Mouse (Mus musculus) myocyte (in vitro differentiated cells): ENCODE measurements around the gene Phactr2. TPM values are rescaled to one million over a fixed set of nuclear protein-coding genes. Genes with fewer than 3 reads are reported as not detected.

Experiments
- H3K27me3 ChIP-seq: one replicate; pipeline ENCODE4 v1.6.1; 2011; ENCODE audit not compliant: control insufficient read depth, insufficient read depth, insufficient read length
- H3K36me3 ChIP-seq: one replicate; pipeline ENCODE4 v1.6.1; 2011; ENCODE audit not compliant: control insufficient read depth, insufficient read depth
- H3K4me2 ChIP-seq: one replicate; pipeline ENCODE4 v1.6.1; 2011; ENCODE audit warnings: low read depth, control low read depth
- H3K4me3 ChIP-seq: one replicate; pipeline ENCODE4 v1.5.1; 2011; ENCODE audit warnings: mild to moderate bottlenecking, control low read depth, moderate library complexity
- H3K79me2 ChIP-seq: one replicate; pipeline ENCODE4 v1.6.1; 2011; ENCODE audit not compliant: control insufficient read depth, insufficient read depth
- H3ac ChIP-seq: one replicate; pipeline ENCODE4 v1.6.1; 2011; ENCODE audit not compliant: control insufficient read depth, insufficient read length
- CEBPB ChIP-seq: IDR thresholded peaks from 2 replicates; pipeline ENCODE4 v1.6.1; 2011; ENCODE audit warnings: mild to moderate bottlenecking, moderate library complexity; ENCODE audit not compliant: poor library complexity, insufficient read depth, severe bottlenecking
- E2F4 ChIP-seq: IDR thresholded peaks from one replicate; pipeline ENCODE4 v1.6.1; 2011; ENCODE audit warnings: mild to moderate bottlenecking, control low read depth, moderate library complexity; ENCODE audit not compliant: insufficient read depth
- MAX ChIP-seq: IDR thresholded peaks from one replicate; pipeline ENCODE4 v1.6.1; 2011; ENCODE audit warnings: low read depth, mild to moderate bottlenecking, control low read depth
- MYOD1 ChIP-seq, 3 experiments: IDR thresholded peaks; one replicate each; pipeline ENCODE4 v1.6.1; 2011; ENCODE audit warnings: control low read depth in 2 of 3, low read depth in 2 of 3, mild to moderate bottlenecking in 2 of 3, moderate library complexity in 1 of 3; ENCODE audit not compliant: insufficient read length in 2 of 3, control insufficient read depth in 1 of 3
- MYOG ChIP-seq, 3 experiments: IDR thresholded peaks; one replicate each; pipeline ENCODE4 v1.6.1; 2011; ENCODE audit warnings: control low read depth in 2 of 3, low read depth in 2 of 3, mild to moderate bottlenecking in 2 of 3; ENCODE audit not compliant: insufficient read length in 2 of 3, control insufficient read depth in 1 of 3, insufficient read depth in 1 of 3
- POLR2A ChIP-seq: IDR thresholded peaks from one replicate; pipeline ENCODE4 v1.6.1; 2011; ENCODE audit warnings: low read depth, mild to moderate bottlenecking, control low read depth, moderate library complexity; ENCODE audit not compliant: insufficient read length
- POLR2AphosphoS2 ChIP-seq: IDR thresholded peaks from one replicate; pipeline ENCODE4 v1.6.1; 2011; ENCODE audit warnings: low read depth, control low read depth; ENCODE audit not compliant: insufficient read length
- REST ChIP-seq: IDR thresholded peaks from one replicate; pipeline ENCODE4 v1.6.1; 2011; ENCODE audit warnings: mild to moderate bottlenecking, control low read depth, moderate library complexity; ENCODE audit not compliant: insufficient read depth, insufficient read length
- SRF ChIP-seq: IDR thresholded peaks from one replicate; pipeline ENCODE4 v1.6.1; 2011; ENCODE audit warnings: low read depth; ENCODE audit not compliant: control insufficient read depth, insufficient read length
- TCF12 ChIP-seq: IDR thresholded peaks from one replicate; pipeline ENCODE4 v1.6.1; 2011; ENCODE audit warnings: mild to moderate bottlenecking, control low read depth; ENCODE audit not compliant: poor library complexity, insufficient read depth, severe bottlenecking
- TCF3 ChIP-seq: IDR thresholded peaks from one replicate; pipeline ENCODE4 v1.6.1; 2011; ENCODE audit warnings: low read depth, control low read depth; ENCODE audit not compliant: insufficient read length
- USF1 ChIP-seq: IDR thresholded peaks from one replicate; pipeline ENCODE4 v1.6.1; 2011; ENCODE audit warnings: low read depth, mild to moderate bottlenecking, control low read depth, moderate library complexity
- polyA plus RNA-seq: library from polyadenylated mRNA; unstranded; fragments of >200 nt; fragmentation: generic; extraction: Trizol; gene quantifications from one replicate; pipeline ENCODE4 v1.2.1, GENCODE M21; 2012; ENCODE audit warnings: missing spikeins

Gene Phactr2
- polyA plus RNA-seq, 1 experiment: not detected

- H3K79me2 ChIP-seq: no peaks in the 10 kb centered on the region
- H3K27me3 ChIP-seq: peaks cover 29% of the 10 kb centered on the region
- H3K4me2 ChIP-seq: no peak overlapping the region
- no peaks in the 10 kb centered on the region for H3K36me3 ChIP-seq
- H3ac ChIP-seq: no peak overlapping the region
- no peak overlapping the region for H3K4me3 ChIP-seq
- TF ChIP-seq E2F4 (no peak), MAX (no peak), POLR2A (no peak), REST (no peak), TCF3 (no peak), POLR2AphosphoS2 (no peak), MYOD1 (IDR thresholded peaks at IDR 0.05; ENCODE audit: control insufficient read depth in 1 of 3, insufficient read length in 2 of 3, low read depth in 2 of 3) (no peak), SRF (no peak), TCF12 (no peak), MYOG (IDR thresholded peaks at IDR 0.05; ENCODE audit: control insufficient read depth in 1 of 3, insufficient read depth in 1 of 3, insufficient read length in 2 of 3, low read depth in 2 of 3) (no peak), CEBPB (no peak), USF1 (no peak)
Observed at GRCm38 (mm10) chr10:13424015-13424414, 50.2 kb downstream of the Phactr2 start.

DNA sequence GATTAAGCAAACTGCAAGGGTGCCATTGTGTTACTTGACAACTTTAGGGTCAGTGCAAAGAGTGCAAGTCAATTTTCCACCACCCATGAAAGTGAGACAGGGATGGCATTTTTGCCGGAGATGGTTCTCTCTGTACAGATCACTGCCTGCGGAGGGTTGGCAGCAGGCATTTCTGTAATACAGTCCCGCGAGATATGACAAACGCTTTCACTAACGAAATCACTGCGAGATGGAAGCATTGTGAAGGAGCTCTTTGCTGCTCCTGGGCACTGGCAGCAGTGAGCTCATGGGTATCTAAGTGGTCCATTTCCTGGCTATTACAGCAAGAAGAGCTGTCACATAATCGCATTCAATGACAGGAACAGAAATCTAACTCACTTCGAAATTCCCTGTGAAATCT lies 52.1 kb downstream of the Phactr2 start:
- H3K79me2 ChIP-seq: no peaks in the 10 kb centered on the region
- H3K36me3 ChIP-seq: no peaks in the 10 kb centered on the region
- H3K27me3 ChIP-seq: peaks cover 23% of the 10 kb centered on the region
- H3ac ChIP-seq: no peak overlapping the region
- TF ChIP-seq MAX: no peak
- no peak for TF ChIP-seq CEBPB
- TF ChIP-seq POLR2A: no peak
- TF ChIP-seq TCF12: no peak
- TF ChIP-seq E2F4: no peak
- TF ChIP-seq POLR2AphosphoS2: no peak
- no peak for TF ChIP-seq MYOD1 (IDR thresholded peaks at IDR 0.05; ENCODE audit: control insufficient read depth in 1 of 3, insufficient read length in 2 of 3, low read depth in 2 of 3)
- TF ChIP-seq TCF3: no peak
- TF ChIP-seq SRF: no peak
- no peak for TF ChIP-seq MYOG (IDR thresholded peaks at IDR 0.05; ENCODE audit: control insufficient read depth in 1 of 3, insufficient read depth in 1 of 3, insufficient read length in 2 of 3, low read depth in 2 of 3)
- TF ChIP-seq REST: no peak
- TF ChIP-seq USF1: no peak
- H3K4me2 ChIP-seq: no peak overlapping the region
- no peak overlapping the region for H3K4me3 ChIP-seq

DNA sequence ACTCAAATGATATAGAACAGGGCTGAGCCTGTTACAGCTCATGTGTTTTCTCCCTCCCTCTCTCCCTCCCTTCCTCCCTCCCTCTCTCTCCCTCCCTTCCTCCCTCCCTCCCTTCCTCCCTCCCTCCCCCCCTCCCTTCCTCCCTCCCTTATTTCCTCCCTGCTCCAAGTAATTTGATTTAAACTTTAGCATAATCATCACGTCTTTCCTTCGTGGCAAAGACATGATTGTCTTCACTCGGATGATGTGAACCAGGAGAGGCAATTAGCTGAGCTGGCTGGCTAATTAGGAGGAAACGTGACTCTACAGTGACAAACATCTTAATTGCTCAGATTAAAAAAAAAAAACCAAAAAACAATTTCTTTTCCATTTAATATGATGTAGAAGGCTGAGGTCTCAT lies 55.0 kb downstream of the Phactr2 start:
- H3K27me3 ChIP-seq: peaks cover 6% of the 10 kb centered on the region
- TF ChIP-seq MYOG (IDR thresholded peaks at IDR 0.05; ENCODE audit: control insufficient read depth in 1 of 3, insufficient read depth in 1 of 3, insufficient read length in 2 of 3, low read depth in 2 of 3) (no peak), MAX (no peak), MYOD1 (IDR thresholded peaks at IDR 0.05; ENCODE audit: control insufficient read depth in 1 of 3, insufficient read length in 2 of 3, low read depth in 2 of 3) (no peak), USF1 (no peak), TCF3 (no peak), TCF12 (no peak), SRF (no peak), POLR2AphosphoS2 (no peak), POLR2A (no peak), REST (no peak), E2F4 (no peak), CEBPB (no peak)
- H3K4me2 ChIP-seq: no peak overlapping the region
- H3ac ChIP-seq: no peak overlapping the region
- H3K79me2 ChIP-seq: no peaks in the 10 kb centered on the region
- no peaks in the 10 kb centered on the region for H3K36me3 ChIP-seq
- no peak overlapping the region for H3K4me3 ChIP-seq

DNA sequence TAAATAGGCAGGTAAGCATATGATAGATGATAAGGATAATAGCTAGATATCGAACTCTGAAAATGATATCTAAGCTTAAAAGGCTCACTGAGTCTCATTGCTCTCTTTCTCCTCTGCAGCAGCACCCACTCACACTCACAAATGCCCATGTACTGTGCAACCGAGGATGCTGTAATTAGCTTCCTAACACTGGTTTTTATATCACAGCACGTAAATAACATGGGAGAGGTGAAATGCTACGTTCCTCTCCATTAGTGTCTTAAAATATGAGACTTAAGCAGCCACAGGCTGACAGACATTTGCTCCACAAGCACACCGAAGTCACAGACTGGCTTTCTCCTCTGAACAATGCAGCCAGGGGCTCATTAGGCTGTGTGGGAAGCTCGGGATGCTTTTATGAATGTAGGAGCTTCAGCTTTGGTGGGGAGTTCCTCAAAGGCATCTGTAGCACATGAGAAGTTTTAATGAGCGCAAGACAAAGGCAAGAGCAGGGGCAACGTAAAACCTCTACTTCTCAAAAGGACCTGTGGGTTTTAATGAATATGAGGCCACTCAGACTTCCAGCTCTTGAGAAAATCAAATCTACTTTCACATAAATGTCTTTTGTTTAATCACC lies 58.6 kb downstream of the Phactr2 start:
- no peaks in the 10 kb centered on the region for H3K27me3 ChIP-seq
- H3K4me2 ChIP-seq: no peak overlapping the region
- H3K36me3 ChIP-seq: no peaks in the 10 kb centered on the region
- no peaks in the 10 kb centered on the region for H3K79me2 ChIP-seq
- TF ChIP-seq POLR2AphosphoS2 (no peak), TCF12 (no peak), MYOD1 (IDR thresholded peaks at IDR 0.05; ENCODE audit: control insufficient read depth in 1 of 3, insufficient read length in 2 of 3, low read depth in 2 of 3) (no peak), MAX (no peak), E2F4 (no peak), POLR2A (no peak), USF1 (no peak), TCF3 (no peak), CEBPB (no peak), SRF (no peak), MYOG (IDR thresholded peaks at IDR 0.05; ENCODE audit: control insufficient read depth in 1 of 3, insufficient read depth in 1 of 3, insufficient read length in 2 of 3, low read depth in 2 of 3) (no peak)
- H3K4me3 ChIP-seq: no peak overlapping the region
- no peak overlapping the region for H3ac ChIP-seq
